Mouse (Mus musculus): ENCODE data around the gene Ly6g5b. TPM values are rescaled to one million over a fixed set of nuclear protein-coding genes. Genes with fewer than 3 reads are reported as not detected.
A peak's percentile ranks its signal among the peaks of the same experiment; 100 is the strongest.

Ly6g5b gene
- total and polyA plus RNA-seq, 3 experiments: 0.35 to 0.36 TPM; not detected in 1

GRCm38 (mm10) chr17:35161421-35161820, 46.2 kb upstream of the Ly6g5b start:
- H3K36me3 ChIP-seq (ENCODE audit: control insufficient read depth, insufficient read depth, low read length): peaks cover 18% of the 10 kb centered on the region
- H3K4me3 ChIP-seq: no peak overlapping the region
- H3K4me1 ChIP-seq (ENCODE audit: control insufficient read depth, insufficient read depth, low read length): peaks cover 14% of the 10 kb centered on the region
- H3K27ac ChIP-seq: no peak overlapping the region
- peaks cover 9% of the 10 kb centered on the region; the same call in 1 of the 2 replicates for H3K79me2 ChIP-seq (replicated peaks; ENCODE audit: control insufficient read depth, insufficient read depth, low read length)
- intact Hi-C loops (cut with DNase I): loop anchor here (5.0 kb wide), 1 partner anchor 34 kb away; the partner anchor contains the start of gene D17H6S53E
- WGBS: 47% methylated on average over 11 of the region's 11 CpGs
- no peak for DNase-seq
- H3K27me3 ChIP-seq (ENCODE audit: control insufficient read depth, insufficient read depth, low read length): no peaks in the 10 kb centered on the region
- H3K9ac ChIP-seq (ENCODE audit: low read depth, low read length): peak overlapping the region; percentile 5; the same call in 1 of the 2 replicates
- TF ChIP-seq CTCF (IDR thresholded peaks at IDR 0.05) (no peak), POLR2A (IDR thresholded peaks at IDR 0.05; ENCODE audit: insufficient read depth, low read depth, low read length) (no peak)

GRCm38 (mm10) chr17:35159638-35160037, 44.4 kb upstream of the Ly6g5b start:
- Histone ChIP-seq H3K27me3 (ENCODE audit: control insufficient read depth, insufficient read depth, low read length) (no peaks in the 10 kb centered on the region), H3K4me1 (ENCODE audit: control insufficient read depth, insufficient read depth, low read length) (peaks cover 12% of the 10 kb centered on the region), H3K4me3 (no peak overlapping the region), H3K9ac (ENCODE audit: low read depth, low read length) (no peak overlapping the region), H3K79me2 (replicated peaks; ENCODE audit: control insufficient read depth, insufficient read depth, low read length) (peaks cover 9% of the 10 kb centered on the region; the same call in 1 of the 2 replicates), H3K36me3 (ENCODE audit: control insufficient read depth, insufficient read depth, low read length) (peaks cover 14% of the 10 kb centered on the region), H3K27ac (no peak overlapping the region)
- WGBS: 71% methylated on average over 7 of the region's 7 CpGs
- no peak for TF ChIP-seq CTCF (IDR thresholded peaks at IDR 0.05)
- TF ChIP-seq EP300 (IDR thresholded peaks at IDR 0.05; ENCODE audit: insufficient read depth, low read depth, low read length): no peak
- no peak for TF ChIP-seq POLR2A (IDR thresholded peaks at IDR 0.05; ENCODE audit: insufficient read depth, low read depth, low read length)
- DNase-seq: no peak
- intact Hi-C loops (cut with DNase I): loop anchor here (5.0 kb wide), 1 partner anchor 32 kb away; the partner anchor contains the start of gene D17H6S53E

DNA sequence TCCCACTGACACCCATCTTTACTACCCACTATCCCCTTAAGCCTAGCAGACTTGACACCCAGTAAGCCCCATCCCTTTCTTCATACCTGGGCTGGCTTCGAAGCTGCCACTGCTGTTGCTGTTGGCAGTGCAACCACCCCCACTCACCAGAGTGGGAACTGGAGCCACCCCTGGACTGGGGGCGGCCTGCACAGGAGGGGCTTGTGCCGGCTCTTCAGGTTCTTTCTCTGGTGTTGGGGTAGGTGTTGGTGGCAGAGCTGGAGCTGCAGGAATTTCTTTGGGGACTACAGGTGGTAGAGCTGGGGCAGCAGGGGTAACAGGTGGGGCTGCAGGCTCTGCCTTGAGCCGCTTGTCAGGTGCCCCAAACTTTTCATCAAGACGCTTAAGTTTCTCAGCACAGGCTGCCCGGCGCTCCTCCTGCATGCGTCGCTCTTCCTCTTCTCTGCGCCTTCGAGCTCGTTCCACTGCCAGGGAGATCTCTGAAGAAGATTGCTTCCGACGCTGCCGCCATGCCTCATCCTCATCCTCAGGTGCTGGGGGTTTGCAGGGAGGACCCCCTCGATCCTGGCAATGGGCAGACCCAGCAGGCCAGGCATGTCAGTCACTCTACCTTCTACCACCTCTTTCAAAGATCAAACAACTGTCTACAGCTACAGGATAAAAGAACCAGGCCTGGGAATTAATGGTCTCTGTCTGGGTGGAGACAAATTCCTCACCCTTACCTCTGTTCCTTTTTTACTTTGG, 43.8 kb upstream of the Ly6g5b start:
- TF ChIP-seq POLR2A (IDR thresholded peaks at IDR 0.05; ENCODE audit: insufficient read depth, low read depth, low read length) (no peak), CTCF (IDR thresholded peaks at IDR 0.05) (no peak), EP300 (IDR thresholded peaks at IDR 0.05; ENCODE audit: insufficient read depth, low read depth, low read length) (no peak)
- DNase-seq: no peak
- intact Hi-C loops (cut with DNase I): no loop called here
- H3K79me2 ChIP-seq (replicated peaks; ENCODE audit: control insufficient read depth, insufficient read depth, low read length): peaks cover 9% of the 10 kb centered on the region; the same call in 1 of the 2 replicates
- no peak overlapping the region for H3K27ac ChIP-seq
- no peak overlapping the region for H3K4me3 ChIP-seq
- no peak overlapping the region for H3K9ac ChIP-seq (ENCODE audit: low read depth, low read length)
- H3K36me3 ChIP-seq (ENCODE audit: control insufficient read depth, insufficient read depth, low read length): peaks cover 14% of the 10 kb centered on the region
- WGBS: 88% methylated on average over 16 of the region's 16 CpGs
- H3K4me1 ChIP-seq (ENCODE audit: control insufficient read depth, insufficient read depth, low read length): peaks cover 12% of the 10 kb centered on the region
- no peaks in the 10 kb centered on the region for H3K27me3 ChIP-seq (ENCODE audit: control insufficient read depth, insufficient read depth, low read length)

- 92% methylated on average over 8 of the region's 8 CpGs for WGBS
- TF ChIP-seq POLR2A (IDR thresholded peaks at IDR 0.05; ENCODE audit: insufficient read depth, low read depth, low read length) (no peak), EP300 (IDR thresholded peaks at IDR 0.05; ENCODE audit: insufficient read depth, low read depth, low read length) (no peak), CTCF (IDR thresholded peaks at IDR 0.05) (no peak)
- no peak for DNase-seq
- intact Hi-C loops (cut with DNase I): no loop called here
- Histone ChIP-seq H3K27me3 (ENCODE audit: control insufficient read depth, insufficient read depth, low read length) (no peaks in the 10 kb centered on the region), H3K27ac (no peak overlapping the region), H3K4me1 (ENCODE audit: control insufficient read depth, insufficient read depth, low read length) (peaks cover 9% of the 10 kb centered on the region), H3K4me3 (no peak overlapping the region), H3K79me2 (replicated peaks; ENCODE audit: control insufficient read depth, insufficient read depth, low read length) (peaks cover 6% of the 10 kb centered on the region; the same call in 1 of the 2 replicates), H3K36me3 (ENCODE audit: control insufficient read depth, insufficient read depth, low read length) (peaks cover 8% of the 10 kb centered on the region), H3K9ac (ENCODE audit: low read depth, low read length) (no peak overlapping the region)
Observed at GRCm38 (mm10) chr17:35157661-35158175, 42.5 kb upstream of the Ly6g5b start.

GRCm38 (mm10) chr17:35157254-35157653, 42.0 kb upstream of the Ly6g5b start:
- Histone ChIP-seq H3K9ac (ENCODE audit: low read depth, low read length) (no peak overlapping the region), H3K27ac (no peak overlapping the region), H3K4me3 (no peak overlapping the region), H3K27me3 (ENCODE audit: control insufficient read depth, insufficient read depth, low read length) (no peaks in the 10 kb centered on the region), H3K36me3 (ENCODE audit: control insufficient read depth, insufficient read depth, low read length) (peaks cover 4% of the 10 kb centered on the region), H3K79me2 (replicated peaks; ENCODE audit: control insufficient read depth, insufficient read depth, low read length) (peaks cover 6% of the 10 kb centered on the region; the same call in 1 of the 2 replicates), H3K4me1 (ENCODE audit: control insufficient read depth, insufficient read depth, low read length) (peaks cover 5% of the 10 kb centered on the region)
- intact Hi-C loops (cut with DNase I): no loop called here
- WGBS: 86% methylated on average over 8 of the region's 8 CpGs
- TF ChIP-seq EP300 (IDR thresholded peaks at IDR 0.05; ENCODE audit: insufficient read depth, low read depth, low read length): no peak
- no peak for TF ChIP-seq POLR2A (IDR thresholded peaks at IDR 0.05; ENCODE audit: insufficient read depth, low read depth, low read length)
- TF ChIP-seq CTCF (IDR thresholded peaks at IDR 0.05): no peak
- no peak for DNase-seq

Measured in heart, adult 2 months (tissue).